Comparison of ENCODE assay signal across 9 mouse cellular contexts in the genomic region with DNA sequence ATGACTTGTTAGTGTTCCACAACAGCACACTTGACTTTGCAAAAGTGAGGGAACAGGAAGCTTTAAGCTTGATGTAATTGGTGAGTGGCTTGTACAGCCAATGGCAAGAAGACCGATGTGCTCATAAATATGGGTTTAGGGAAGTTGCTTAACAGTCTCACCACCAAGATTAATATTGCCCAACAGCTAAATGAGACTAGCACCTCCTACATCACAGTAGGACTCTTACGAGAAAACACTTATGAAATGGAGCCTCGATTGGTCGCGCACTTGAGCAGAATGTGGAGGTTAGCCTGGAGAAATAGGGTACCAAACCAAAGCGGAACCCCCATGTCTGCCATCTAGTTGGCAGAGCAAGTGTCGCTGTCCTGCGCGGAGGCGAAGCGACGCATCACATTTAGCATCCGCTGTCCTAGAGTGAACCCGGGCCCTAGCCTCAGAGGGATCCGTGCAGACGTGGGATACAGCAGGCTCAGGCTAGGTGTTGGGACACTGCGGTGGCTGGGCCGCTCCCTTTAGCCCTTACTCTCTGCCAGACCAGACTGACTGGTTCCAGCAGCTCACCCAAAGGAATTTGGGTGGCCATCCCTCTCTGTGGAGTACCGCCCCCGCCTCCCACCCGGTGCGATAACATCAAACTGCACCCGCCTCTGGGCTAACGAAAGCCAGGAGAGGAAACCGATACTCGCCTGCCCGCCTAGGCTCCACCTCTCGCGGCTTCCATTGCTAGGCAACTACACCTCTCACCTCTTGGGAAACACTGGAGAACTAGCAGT. TPM values are rescaled to one million over a fixed set of nuclear protein-coding genes. Genes with fewer than 3 reads are reported as not detected.
DNase-seq lines count a peak whose midpoint lies in the region; ATAC-seq and TF ChIP-seq lines count a peak whose summit lies in the region.
"Had no signal": no experiment of that assay in that cellular context is flagged by ENCODE, and none has a peak within 500 bp of the region (broad histone marks: within the 10 kb centered on the region; RNA-seq: fewer than 3 reads in every experiment).

No protein-coding gene starts in this region.

- H3K4me2 ChIP-seq in liver, embryonic 14.5 days (ENCODE audit: low read depth) = peak overlapping the region; percentile 13; the same call in 1 of the 2 replicates

- no peaks in the 10 kb centered on the region for H3K9me3 ChIP-seq in liver, embryonic 14.5 days (ENCODE audit: control insufficient read depth, low read length)

- no peaks in the 10 kb centered on the region for H3K4me1 ChIP-seq in liver, embryonic 14.5 days (replicated peaks; ENCODE audit: control insufficient read depth in 2 of 2, insufficient read depth in 2 of 2, low read length in 1 of 2)

- peak; percentile 6 for DNase-seq in adrenal gland, adult 2 months
- DNase-seq in adrenal gland, postnatal 4 days (ENCODE audit: low spot score in 2 of 2) = no peak
- peak; percentile 65 for DNase-seq in embryo, embryonic 10.5 days (ENCODE audit: low spot score)
- peak; percentile 52 for DNase-seq in induced T-regulatory cell, adult 2 months (ENCODE audit: low read depth)
- peak in 1 of 3 experiments; percentile 28 for DNase-seq in liver, embryonic 14.5 days (ENCODE audit: low read depth in 3 of 3, low spot score in 3 of 3)
- DNase-seq in naive thymus-derived CD4-positive, alpha-beta T cell, adult 2 months (ENCODE audit: low read depth) = peak; percentile 42
- DNase-seq in thymus, postnatal 4 days = peak; percentile 50
- no peak for DNase-seq in left cerebral cortex, postnatal 4 days

- intact Hi-C loops in left cerebral cortex, postnatal 4 days (cut with DNase I) = no loop called here

- no peak overlapping the region for H3K4me3 ChIP-seq in liver, embryonic 14.5 days (ENCODE audit: insufficient read depth in 1 of 2, low read depth in 2 of 2, low read length in 2 of 2)

- WGBS in liver, embryonic 14.5 days (ENCODE audit: insufficient replicate concordance) = 4% methylated on average over 29 of the region's 29 CpGs

- peak; percentile 37; the same call in 1 of the 2 replicates for ATAC-seq in liver, embryonic 14.5 days (ENCODE audit: insufficient read depth)

- peaks cover 41% of the 10 kb centered on the region for H3K27me3 ChIP-seq in liver, embryonic 14.5 days (ENCODE audit: control insufficient read depth, insufficient read depth, low read length)

- H3K9ac ChIP-seq in liver, embryonic 14.5 days (replicated peaks) = no peak overlapping the region

- no peak for TF ChIP-seq CTCF in liver, embryonic 14.5 days (IDR thresholded peaks at IDR 0.05; ENCODE audit: low read depth)

- TF ChIP-seq EP300 in liver, embryonic 14.5 days (IDR thresholded peaks at IDR 0.05; ENCODE audit: low read depth) = no peak

- H3K36me3 ChIP-seq in liver, embryonic 14.5 days (replicated peaks; ENCODE audit: control insufficient read depth, insufficient read depth, low read depth) = no peaks in the 10 kb centered on the region

- H3K27ac ChIP-seq in liver, embryonic 14.5 days = no peak overlapping the region

RNA-seq across cellular contexts. Expression of a gene that starts 2.7 kb away (rescaled TPM):
- total RNA-seq in adrenal gland, adult 2 months (2021) = not detected
- 0.11 TPM in 1 of 2 replicates, not detected in the other for polyA plus RNA-seq in adrenal gland, adult 2 months (2012; rRNA removed)
- 1 to 10 TPM in 1 of 2 experiments, under 1 TPM in 1; 0.23 to 3.4 TPM for total RNA-seq in adrenal gland, postnatal 4 days (2021)
- polyA plus RNA-seq in liver, embryonic 14.5 days (2012; rRNA removed) = 0.37 and 0.49 TPM in 2 replicates
- polyA plus RNA-seq in liver, embryonic 14.5 days (2014; fragmentation: Nextera tagmentation; extraction: Ambion mirVana) = 0.30 and 0.34 TPM in 2 replicates
- total RNA-seq in left cerebral cortex, postnatal 4 days (2021) = under 1 TPM; 0.40 to 0.58 TPM

RNA-seq across cellular contexts. Expression of a gene that starts 41.2 kb away (rescaled TPM):
- 10 to 100 TPM in 1 of 2 experiments, 1 to 10 TPM in 1; 7.3 to 12.3 TPM for total RNA-seq in adrenal gland, adult 2 months (2021)
- polyA plus RNA-seq in adrenal gland, adult 2 months (2012; rRNA removed) = 0.03 and 0.08 TPM in 2 replicates
- under 1 TPM; 0.28 to 0.39 TPM for total RNA-seq in adrenal gland, postnatal 4 days (2021)
- polyA plus RNA-seq in liver, embryonic 14.5 days (2012; rRNA removed) = not detected in 2 replicates
- not detected in 2 replicates for polyA plus RNA-seq in liver, embryonic 14.5 days (2014; fragmentation: Nextera tagmentation; extraction: Ambion mirVana)
- not detected for total RNA-seq in left cerebral cortex, postnatal 4 days (2021)
- total RNA-seq: left cerebral cortex, adult 18-20 months had no signal

Comparison
In these comparisons a context has a peak if more than half of its experiments do, and no peak if none do; other contexts are left out.
1. DNase-seq: peak in adrenal gland, adult 2 months (single experiment), embryo, embryonic 10.5 days (single experiment), induced T-regulatory cell, adult 2 months (single experiment), naive thymus-derived CD4-positive, alpha-beta T cell, adult 2 months (single experiment) and thymus, postnatal 4 days (single experiment); none in adrenal gland, postnatal 4 days (0 of 2) and left cerebral cortex, postnatal 4 days (single experiment).
2. RNA of a gene that starts 41.2 kb away (total RNA-seq): 7.3 to 12.3 TPM in adrenal gland, adult 2 months; 0.28 to 0.39 TPM in adrenal gland, postnatal 4 days and not detected in left cerebral cortex, postnatal 4 days; every median in the first group is over 4 times any median in the second.